Mouse (Mus musculus) heart, postnatal 0 days (tissue): ENCODE data around the gene Ndufb7. TPM values are rescaled to one million over a fixed set of nuclear protein-coding genes. Genes with fewer than 3 reads are reported as not detected.
A peak's percentile ranks its signal among the peaks of the same experiment; 100 is the strongest.

Experiments used
- ATAC-seq: fragments of 200-750 bp; cut with Nextera tagmentation; 2 replicates; pipeline ENCODE4 v1.8.0; 2017; ENCODE audit warnings: low read depth, moderate number of reproducible peaks, moderate library complexity; ENCODE audit not compliant: insufficient read depth
- DNase-seq: peaks from one replicate; pipeline ENCODE4 v3.0.0-alpha.2; 2016; ENCODE audit warnings: low spot score
- H3K27ac ChIP-seq: fragments of 300-500 bp; sonication (generic); 2 replicates; pipeline ENCODE4 v1.5.1; 2014; ENCODE audit warnings: low read depth, mild to moderate bottlenecking
- H3K27me3 ChIP-seq: fragments of 300-500 bp; sonication (generic); 2 replicates; pipeline ENCODE4 v1.6.1; 2014; ENCODE audit warnings: low read length, mixed read lengths; ENCODE audit not compliant: control insufficient read depth, insufficient read depth
- H3K36me3 ChIP-seq: fragments of 300-500 bp; sonication (generic); replicated peaks from 2 replicates; pipeline ENCODE4 v1.6.1; 2014; ENCODE audit warnings: low read length, mixed read lengths; ENCODE audit not compliant: control insufficient read depth, insufficient read depth
- H3K4me1 ChIP-seq: fragments of 300-500 bp; sonication (generic); 2 replicates; pipeline ENCODE4 v1.6.1; 2014; ENCODE audit warnings: antibody characterized with exemption; ENCODE audit not compliant: control insufficient read depth, insufficient read depth
- H3K4me2 ChIP-seq: fragments of 300-500 bp; sonication (generic); 2 replicates; pipeline ENCODE4 v1.6.1; 2014; ENCODE audit warnings: low read depth, mild to moderate bottlenecking, low read length, moderate library complexity
- H3K4me3 ChIP-seq: fragments of 300-500 bp; sonication (generic); 2 replicates; pipeline ENCODE4 v1.5.1; 2014; ENCODE audit warnings: low read depth, low read length
- H3K9ac ChIP-seq: fragments of 300-500 bp; sonication (generic); replicated peaks from 2 replicates; pipeline ENCODE4 v1.6.1; 2014; ENCODE audit warnings: low read depth, low read length, mixed read lengths
- H3K9me3 ChIP-seq: fragments of 300-500 bp; sonication (generic); replicated peaks from 2 replicates; pipeline ENCODE4 v1.6.1; 2016; ENCODE audit warnings: low read length; ENCODE audit not compliant: control insufficient read depth
- CTCF ChIP-seq: IDR thresholded peaks from 2 replicates; pipeline ENCODE4 v1.5.1; 2016; ENCODE audit warnings: antibody characterized with exemption, control low read depth, low read depth
- EP300 ChIP-seq: IDR thresholded peaks from 2 replicates; pipeline ENCODE4 v1.6.1; 2016; ENCODE audit warnings: antibody characterized with exemption, low read depth
- WGBS: fragments of 180-500 bp; shearing (Covaris S2); extraction: QIAGEN DNeasy Blood & Tissue Kit; methylation state at CpG from one replicate; pipeline ENCODE4 v1.1.7; 2014; 5-methylcytosine and 5-hydroxymethylcytosine counted together
- polyA plus RNA-seq: library from polyadenylated mRNA; unstranded; fragments of >200 nt; fragmentation: Nextera tagmentation; extraction: Ambion mirVana; gene quantifications from 2 replicates; pipeline ENCODE4 v1.2.1, GENCODE M21; 2015
- total RNA-seq: library from RNA; depleted of rRNA; stranded (reverse); fragments of >200 nt; gene quantifications from 2 replicates; pipeline ENCODE4 v1.2.3, GENCODE M21; 2014; ENCODE audit warnings: low replicate concordance

Gene Ndufb7
- total and polyA plus RNA-seq, 2 experiments from 2014 or later, result 682 to 1,145 TPM

GRCm38 (mm10) chr8:83598146-83598545 lies 31.7 kb downstream of the Ndufb7 start:
- 4% methylated on average over 1 of the region's 1 CpGs for WGBS
- Histone ChIP-seq H3K4me3 (no peak overlapping the region), H3K4me1 (peaks cover 25% of the 10 kb centered on the region), H3K27me3 (no peaks in the 10 kb centered on the region), H3K27ac (no peak overlapping the region), H3K9ac (no peak overlapping the region), H3K9me3 (no peaks in the 10 kb centered on the region), H3K4me2 (no peak overlapping the region), H3K36me3 (no peaks in the 10 kb centered on the region)
- DNase-seq (no peak), ATAC-seq (no peak)
- no peak for TF ChIP-seq EP300
- no peak for TF ChIP-seq CTCF

GRCm38 (mm10) chr8:83599814-83600213 lies 33.3 kb downstream of the Ndufb7 start:
- ATAC-seq (no peak), DNase-seq (no peak)
- H3K4me1 ChIP-seq, result peaks cover 20% of the 10 kb centered on the region
- TF ChIP-seq EP300 (no peak), CTCF (no peak)
- H3K4me2 ChIP-seq, result no peak overlapping the region
- no peak overlapping the region for H3K27ac ChIP-seq
- no peak overlapping the region for H3K4me3 ChIP-seq
- no peaks in the 10 kb centered on the region for H3K36me3 ChIP-seq
- H3K27me3 ChIP-seq, result no peaks in the 10 kb centered on the region
- no peak overlapping the region for H3K9ac ChIP-seq
- no peaks in the 10 kb centered on the region for H3K9me3 ChIP-seq

- DNase-seq (no peak), ATAC-seq (no peak)
- Histone ChIP-seq H3K4me1 (peaks cover 26% of the 10 kb centered on the region), H3K36me3 (no peaks in the 10 kb centered on the region), H3K4me3 (no peak overlapping the region), H3K4me2 (no peak overlapping the region), H3K9ac (no peak overlapping the region), H3K27ac (peak overlapping the region; percentile 28; the same call in 1 of the 2 replicates), H3K9me3 (no peaks in the 10 kb centered on the region), H3K27me3 (no peaks in the 10 kb centered on the region)
- WGBS, result 19% methylated on average over 2 of the region's 2 CpGs
- TF ChIP-seq CTCF, result no peak
- no peak for TF ChIP-seq EP300
Observed at GRCm38 (mm10) chr8:83602650-83603029, 36.2 kb downstream of the Ndufb7 start.

GRCm38 (mm10) chr8:83607661-83608397 lies 41.4 kb downstream of the Ndufb7 start, which contains the start of the genes Tecr and Dnajb1:
Tecr (minus strand) TSS chr8:83607971.
Dnajb1 (plus strand) TSS chr8:83608193.
- peak within 1 kb of the TSS; percentile 99 for H3K27ac ChIP-seq
- H3K4me3 ChIP-seq, result peak within 1 kb of the TSS; percentile 93
- DNase-seq, result peak; percentile 99
- no peaks in the 10 kb centered on the region for H3K27me3 ChIP-seq
- peak; percentile 97 for ATAC-seq
- H3K4me1 ChIP-seq, result peaks cover 15% of the 10 kb centered on the region; the same call in 1 of the 2 replicates
- WGBS, result under 1% methylated on average over 54 of the region's 69 CpGs
- no peak for TF ChIP-seq CTCF
- no peak; the same call in 1 of the 2 replicates for TF ChIP-seq EP300
- H3K9ac ChIP-seq, result peak within 1 kb of the TSS; percentile 94
- H3K4me2 ChIP-seq, result peak within 1 kb of the TSS; percentile 85
- H3K9me3 ChIP-seq, result no peaks in the 10 kb centered on the region
- peaks cover 32% of the 10 kb centered on the region for H3K36me3 ChIP-seq

- under 1% methylated on average over 48 of the region's 51 CpGs for WGBS
- DNase-seq (peak; percentile 80), ATAC-seq (peak; percentile 75)
Observed at GRCm38 (mm10) chr8:83608398-83608829, 41.9 kb downstream of the Ndufb7 start.

More at GRCm38 (mm10) chr8:83608398-83608829, 41.9 kb downstream of the Ndufb7 start:
- H3K9me3 ChIP-seq, result no peaks in the 10 kb centered on the region
- no peak for TF ChIP-seq EP300
- no peak; the same call in none of the 2 replicates for TF ChIP-seq CTCF
- H3K36me3 ChIP-seq, result peaks cover 37% of the 10 kb centered on the region
- H3K9ac ChIP-seq, result peak overlapping the region; percentile 94
- H3K27ac ChIP-seq, result peak overlapping the region; percentile 99
- H3K4me2 ChIP-seq, result peak overlapping the region; percentile 85
- peak overlapping the region; percentile 93 for H3K4me3 ChIP-seq
- H3K4me1 ChIP-seq, result peaks cover 15% of the 10 kb centered on the region; the same call in 1 of the 2 replicates
- H3K27me3 ChIP-seq, result no peaks in the 10 kb centered on the region
